Mouse (Mus musculus): ENCODE results near the gene Mageb5. TPM values are rescaled to one million over a fixed set of nuclear protein-coding genes. Genes with fewer than 3 reads are reported as not detected.
"Not testable (repeated sequence)": the region's sequence is repeated elsewhere in the genome, so short reads cannot be mapped to it uniquely, and the experiment has no call there.

The Mageb5 gene
- total RNA-seq (2021): not detected in 2 replicates
- long read RNA-seq: 0 reads

DNA sequence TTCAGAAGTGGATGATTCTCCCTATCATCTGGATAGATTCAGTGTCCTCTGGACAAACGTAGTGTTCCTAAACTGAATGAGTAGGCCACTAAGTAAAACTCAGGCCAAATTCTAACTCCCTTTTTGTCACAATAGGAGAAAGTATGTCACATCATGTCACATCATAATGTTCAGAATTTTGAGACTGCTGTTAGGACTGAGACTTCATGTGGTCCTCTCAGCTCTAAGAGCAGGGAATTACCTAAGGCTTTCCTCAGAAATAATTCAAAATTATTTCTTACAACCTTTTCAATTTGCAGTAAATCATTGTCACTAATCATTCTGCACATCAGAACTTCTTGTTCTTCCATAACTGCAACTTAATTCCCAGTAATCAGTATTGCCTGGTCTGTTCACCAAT lies at the start of gene Mageb5:
TSS of gene Mageb5 (minus strand) at position 101 of the 400 bp plus-strand sequence.
- not testable (repeated sequence) for DNase-seq

DNA sequence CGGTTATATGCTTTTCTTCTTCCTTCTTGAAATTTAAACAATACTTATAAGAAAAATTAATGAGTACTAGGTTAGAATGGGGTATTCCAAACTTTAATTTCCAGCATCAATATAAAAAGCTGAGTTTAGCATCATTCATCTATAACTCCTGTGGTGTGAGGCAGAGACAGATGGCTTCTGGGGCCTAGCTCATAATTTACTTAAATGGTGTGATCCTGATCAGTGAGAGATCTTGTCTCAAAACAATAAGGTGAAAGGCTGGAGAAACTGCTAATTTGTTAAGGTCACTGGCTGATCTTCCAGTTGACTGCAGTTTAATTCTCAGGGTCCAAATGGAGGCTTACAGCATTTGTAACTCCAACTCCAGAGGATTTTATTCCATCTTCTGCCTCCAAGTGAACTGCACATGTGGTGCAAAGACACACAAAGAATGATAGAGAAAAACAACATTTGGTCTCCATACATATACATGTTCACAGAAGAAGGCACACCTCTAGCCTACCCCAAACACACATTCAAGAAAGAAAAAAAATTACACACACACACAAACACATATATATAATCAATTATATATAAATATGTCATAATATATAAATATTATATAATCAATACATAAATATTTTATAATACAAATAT lies 23.1 kb downstream of the Mageb5 start:
- DNase-seq: not testable (repeated sequence)

Other genes with a start within 250 kb of the Mageb5 start
- not detected in 2 replicates for gene 1700084M14Rik, start 207.1 kb downstream of the Mageb5 start, total RNA-seq (2021)
- gene Gm14781, start 150.8 kb downstream of the Mageb5 start, total RNA-seq (2021): not detected in 2 replicates
- gene Mageb1, start 233.3 kb upstream of the Mageb5 start, total RNA-seq (2021): not detected in 2 replicates

Data from adrenal gland, postnatal 25 days (tissue).